Mouse (Mus musculus): ENCODE measurements at regions not wholly inside any gene's neighbourhood (a gene's known extent, or its start where the extent isn't known, plus 50 kb on each side); places are given as distances from the start of the nearest gene placed in this dataset.

- DNase-seq, result no peak
Measured at GRCm38 (mm10) chr2:171670945-171671547, 372.2 kb downstream of the Cbln4 start.

- DNase-seq, result no peak
Measured at GRCm38 (mm10) chr2:171668791-171669645, 374.2 kb downstream of the Cbln4 start.

GRCm38 (mm10) chr2:171662571-171662970, 380.7 kb downstream of the Cbln4 start:
- no peak for DNase-seq

- no peak for DNase-seq
Measured at GRCm38 (mm10) chr2:171661896-171662511, 381.3 kb downstream of the Cbln4 start.

GRCm38 (mm10) chr2:171657125-171657524, 386.1 kb downstream of the Cbln4 start:
- no peak for DNase-seq

GRCm38 (mm10) chr2:171641730-171642129, 401.5 kb downstream of the Cbln4 start:
- DNase-seq, result no peak

- DNase-seq, result no peak
Measured at GRCm38 (mm10) chr2:171640478-171640877, 402.8 kb downstream of the Cbln4 start.

- DNase-seq, result no peak
Measured at GRCm38 (mm10) chr2:171638931-171639330, 404.3 kb downstream of the Cbln4 start.

- no peak for DNase-seq
Measured at GRCm38 (mm10) chr2:171636837-171637236, 406.4 kb downstream of the Cbln4 start.

- peak; percentile 15 to 45 for DNase-seq
Measured at GRCm38 (mm10) chr2:171633355-171634097, 409.7 kb downstream of the Cbln4 start.

GRCm38 (mm10) chr2:171630101-171630715, 413.1 kb downstream of the Cbln4 start:
- no peak for DNase-seq

- no peak for DNase-seq
Measured at GRCm38 (mm10) chr2:171628182-171628850, 414.9 kb downstream of the Cbln4 start.

GRCm38 (mm10) chr2:171620668-171621067, 422.6 kb downstream of the Cbln4 start:
- no peak for DNase-seq

GRCm38 (mm10) chr2:171620253-171620652, 423.0 kb downstream of the Cbln4 start:
- DNase-seq, result no peak

- DNase-seq, result no peak
Measured at GRCm38 (mm10) chr2:171618771-171619170, 424.5 kb downstream of the Cbln4 start.

GRCm38 (mm10) chr2:171618333-171618732, 424.9 kb downstream of the Cbln4 start:
- peak in 1 of 2 experiments; percentile 29 for DNase-seq

- DNase-seq, result no peak
Measured at GRCm38 (mm10) chr2:171615462-171615861, 427.8 kb downstream of the Cbln4 start.

GRCm38 (mm10) chr2:171605064-171605463, 438.2 kb downstream of the Cbln4 start:
- no peak for DNase-seq

GRCm38 (mm10) chr2:171595240-171595639, 448.0 kb downstream of the Cbln4 start:
- no peak for DNase-seq

- DNase-seq, result no peak
Measured at GRCm38 (mm10) chr2:171593884-171594283, 449.4 kb downstream of the Cbln4 start.

- DNase-seq, result no peak
Measured at GRCm38 (mm10) chr2:171592315-171592714, 451.0 kb downstream of the Cbln4 start.

GRCm38 (mm10) chr2:171588158-171588557, 455.1 kb downstream of the Cbln4 start:
- no peak for DNase-seq
